Mouse (Mus musculus) ES-E14 (cell line): Measurements from ENCODE around the gene Chd1l.

Source experiments
- CHD2 ChIP-seq: IDR thresholded peaks from 2 replicates; pipeline ENCODE4 v1.6.1; 2014; ENCODE audit warnings: mild to moderate bottlenecking, low read depth, low read length, inconsistent platforms
- HCFC1 ChIP-seq: IDR thresholded peaks from 2 replicates; pipeline ENCODE4 v1.6.1; 2012; ENCODE audit warnings: low read length, inconsistent platforms, borderline replicate concordance; ENCODE audit not compliant: insufficient read depth
- MAFK ChIP-seq: IDR thresholded peaks from 2 replicates; pipeline ENCODE4 v1.6.1; 2014; ENCODE audit warnings: mild to moderate bottlenecking, low read depth, low read length, inconsistent platforms; ENCODE audit not compliant: insufficient read depth
- ZNF384 ChIP-seq: IDR thresholded peaks from 2 replicates; pipeline ENCODE4 v1.6.1; 2012; ENCODE audit warnings: low read depth, low read length, inconsistent platforms

DNA sequence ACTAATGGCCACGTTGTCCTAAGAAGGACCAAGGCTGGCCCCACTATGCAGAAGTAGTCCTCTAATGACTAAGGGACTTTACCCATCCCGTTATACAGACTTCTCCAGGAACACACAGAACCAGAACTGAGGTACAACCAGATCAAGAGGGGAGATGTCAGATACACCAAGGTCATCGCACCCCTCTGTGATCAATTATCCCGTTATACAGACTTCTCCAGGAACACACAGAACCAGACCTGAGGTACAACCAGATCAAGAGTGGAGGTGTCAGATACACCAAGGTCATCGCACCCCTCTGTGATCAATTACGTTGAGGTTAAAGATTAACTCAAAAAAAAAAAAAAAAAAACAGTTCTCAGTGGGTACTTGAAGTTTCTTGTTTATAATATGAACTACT is 1.0 kb upstream of the Chd1l start:
- no peak for TF ChIP-seq MAFK
- TF ChIP-seq HCFC1 = no peak
- no peak for TF ChIP-seq CHD2
- TF ChIP-seq ZNF384 = no peak
